Mouse (Mus musculus): ENCODE data around the gene Ly86. TPM values are rescaled to one million over a fixed set of nuclear protein-coding genes. Genes with fewer than 3 reads are reported as not detected.
A peak's percentile ranks its signal among the peaks of the same experiment; 100 is the strongest.

The Ly86 gene
- 2.5 and 2.7 TPM in 2 replicates for polyA plus RNA-seq (2014; fragmentation: Nextera tagmentation; extraction: Ambion mirVana)

DNA sequence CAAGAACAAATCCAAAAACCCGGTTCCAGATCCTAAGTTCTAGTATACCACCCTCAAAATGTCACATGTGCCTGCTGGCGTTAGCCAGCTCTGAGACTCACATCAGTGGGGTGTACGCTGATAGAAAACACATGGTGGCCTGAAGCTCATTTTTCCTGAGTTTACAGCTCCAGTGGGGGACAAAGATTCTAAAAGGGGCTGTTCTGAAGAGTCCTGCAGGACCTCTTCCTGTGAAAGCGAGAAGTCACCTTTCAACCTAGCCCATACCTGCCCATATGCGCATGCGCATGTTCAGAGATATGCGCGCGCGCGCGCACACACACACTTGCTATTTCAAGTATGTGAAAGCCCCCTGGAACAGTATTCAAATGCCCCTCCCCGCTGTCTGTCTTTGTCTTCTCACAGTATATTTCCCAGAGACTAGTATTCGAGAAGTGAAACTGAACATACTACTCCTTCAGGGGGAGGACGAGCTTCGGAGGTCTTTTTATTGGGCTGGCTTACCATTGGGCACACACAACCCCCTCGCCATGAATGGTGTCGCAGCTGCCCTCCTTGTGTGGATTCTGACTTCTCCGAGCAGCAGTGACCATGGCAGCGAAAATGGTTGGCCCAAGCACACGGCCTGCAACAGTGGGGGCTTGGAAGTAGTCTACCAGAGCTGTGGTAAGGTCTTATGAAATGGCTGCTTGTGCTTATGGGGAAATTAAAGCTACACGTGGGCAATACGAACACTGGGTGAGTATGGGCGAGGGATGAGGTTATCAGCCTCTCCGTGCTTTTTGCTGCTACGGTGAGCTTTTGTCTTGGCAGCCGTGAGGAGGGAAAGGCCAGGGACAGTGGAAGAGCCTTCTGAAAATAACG is at the start of gene Ly86:
Gene Ly86 (plus strand): TSS at position 300 of the 864 bp plus-strand sequence.
- Histone ChIP-seq H3K27me3 (ENCODE audit: control insufficient read depth, insufficient read depth, low read length) (no peaks in the 10 kb centered on the region), H3K36me3 (ENCODE audit: control insufficient read depth, insufficient read depth, low read length) (no peaks in the 10 kb centered on the region), H3K27ac (ENCODE audit: low read depth, low read length) (no peak within 1 kb of the TSS), H3K4me1 (ENCODE audit: control insufficient read depth, insufficient read depth, low read length) (no peaks in the 10 kb centered on the region), H3K4me3 (ENCODE audit: low read depth, low read length) (no peak within 1 kb of the TSS), H3K4me2 (no peak within 1 kb of the TSS), H3K9ac (ENCODE audit: low read depth, low read length) (no peak within 1 kb of the TSS), H3K9me3 (replicated peaks; ENCODE audit: control insufficient read depth, low read length) (no peaks in the 10 kb centered on the region)
- 87% methylated on average over 28 of the region's 28 CpGs for WGBS (ENCODE audit: insufficient replicate concordance)
- ATAC-seq (replicated peaks; ENCODE audit: insufficient number of reproducible peaks, low FRiP score, low TSS enrichment): no peak

- Histone ChIP-seq H3K4me1 (ENCODE audit: control insufficient read depth, insufficient read depth, low read length) (no peaks in the 10 kb centered on the region), H3K9ac (ENCODE audit: low read depth, low read length) (no peak overlapping the region), H3K27me3 (ENCODE audit: control insufficient read depth, insufficient read depth, low read length) (no peaks in the 10 kb centered on the region), H3K4me2 (no peak overlapping the region), H3K9me3 (replicated peaks; ENCODE audit: control insufficient read depth, low read length) (no peaks in the 10 kb centered on the region), H3K36me3 (ENCODE audit: control insufficient read depth, insufficient read depth, low read length) (no peaks in the 10 kb centered on the region), H3K4me3 (ENCODE audit: low read depth, low read length) (no peak overlapping the region), H3K27ac (ENCODE audit: low read depth, low read length) (no peak overlapping the region)
- no peak for ATAC-seq (replicated peaks; ENCODE audit: insufficient number of reproducible peaks, low FRiP score, low TSS enrichment)
- 84% methylated on average over 5 of the region's 5 CpGs for WGBS (ENCODE audit: insufficient replicate concordance)
Measured at GRCm38 (mm10) chr13:37297886-37298285, 47.1 kb upstream of the Ly86 start.

GRCm38 (mm10) chr13:37298856-37299255 is 46.2 kb upstream of the Ly86 start:
- Histone ChIP-seq H3K4me2 (no peak overlapping the region), H3K36me3 (ENCODE audit: control insufficient read depth, insufficient read depth, low read length) (no peaks in the 10 kb centered on the region), H3K27ac (ENCODE audit: low read depth, low read length) (no peak overlapping the region), H3K9ac (ENCODE audit: low read depth, low read length) (no peak overlapping the region), H3K4me3 (ENCODE audit: low read depth, low read length) (no peak overlapping the region), H3K4me1 (ENCODE audit: control insufficient read depth, insufficient read depth, low read length) (no peaks in the 10 kb centered on the region), H3K9me3 (replicated peaks; ENCODE audit: control insufficient read depth, low read length) (no peaks in the 10 kb centered on the region), H3K27me3 (ENCODE audit: control insufficient read depth, insufficient read depth, low read length) (no peaks in the 10 kb centered on the region)
- WGBS (ENCODE audit: insufficient replicate concordance): 44% methylated on average over 1 of the region's 1 CpGs
- ATAC-seq (replicated peaks; ENCODE audit: insufficient number of reproducible peaks, low FRiP score, low TSS enrichment): no peak

GRCm38 (mm10) chr13:37302877-37303276 is 42.1 kb upstream of the Ly86 start:
- Histone ChIP-seq H3K27me3 (ENCODE audit: control insufficient read depth, insufficient read depth, low read length) (no peaks in the 10 kb centered on the region), H3K4me2 (no peak overlapping the region), H3K9ac (ENCODE audit: low read depth, low read length) (no peak overlapping the region), H3K4me3 (ENCODE audit: low read depth, low read length) (no peak overlapping the region), H3K27ac (ENCODE audit: low read depth, low read length) (no peak overlapping the region), H3K4me1 (ENCODE audit: control insufficient read depth, insufficient read depth, low read length) (no peaks in the 10 kb centered on the region), H3K36me3 (ENCODE audit: control insufficient read depth, insufficient read depth, low read length) (no peaks in the 10 kb centered on the region), H3K9me3 (replicated peaks; ENCODE audit: control insufficient read depth, low read length) (no peaks in the 10 kb centered on the region)
- no peak for ATAC-seq (replicated peaks; ENCODE audit: insufficient number of reproducible peaks, low FRiP score, low TSS enrichment)
- 48% methylated on average over 5 of the region's 5 CpGs for WGBS (ENCODE audit: insufficient replicate concordance)

GRCm38 (mm10) chr13:37308006-37308405 is 37.0 kb upstream of the Ly86 start:
- 62% methylated on average over 4 of the region's 4 CpGs for WGBS (ENCODE audit: insufficient replicate concordance)
- Histone ChIP-seq H3K4me1 (ENCODE audit: control insufficient read depth, insufficient read depth, low read length) (peaks cover 8% of the 10 kb centered on the region; the same call in 1 of the 2 replicates), H3K9me3 (replicated peaks; ENCODE audit: control insufficient read depth, low read length) (no peaks in the 10 kb centered on the region), H3K4me3 (ENCODE audit: low read depth, low read length) (no peak overlapping the region), H3K36me3 (ENCODE audit: control insufficient read depth, insufficient read depth, low read length) (no peaks in the 10 kb centered on the region), H3K27ac (ENCODE audit: low read depth, low read length) (no peak overlapping the region), H3K9ac (ENCODE audit: low read depth, low read length) (no peak overlapping the region), H3K27me3 (ENCODE audit: control insufficient read depth, insufficient read depth, low read length) (peaks cover 8% of the 10 kb centered on the region), H3K4me2 (no peak overlapping the region)
- no peak for ATAC-seq (replicated peaks; ENCODE audit: insufficient number of reproducible peaks, low FRiP score, low TSS enrichment)

- Histone ChIP-seq H3K4me2 (no peak overlapping the region), H3K9ac (ENCODE audit: low read depth, low read length) (no peak overlapping the region)
- 64% methylated on average over 5 of the region's 5 CpGs for WGBS (ENCODE audit: insufficient replicate concordance)
Measured at GRCm38 (mm10) chr13:37309296-37309695, 35.7 kb upstream of the Ly86 start.

GRCm38 (mm10) chr13:37310331-37310730 is 34.7 kb upstream of the Ly86 start:
- ATAC-seq (replicated peaks; ENCODE audit: insufficient number of reproducible peaks, low FRiP score, low TSS enrichment): no peak
- WGBS (ENCODE audit: insufficient replicate concordance): 43% methylated on average over 5 of the region's 8 CpGs

More at GRCm38 (mm10) chr13:37309296-37309695, 35.7 kb upstream of the Ly86 start:
- Histone ChIP-seq H3K27me3 (ENCODE audit: control insufficient read depth, insufficient read depth, low read length) (peaks cover 8% of the 10 kb centered on the region), H3K9me3 (replicated peaks; ENCODE audit: control insufficient read depth, low read length) (no peaks in the 10 kb centered on the region), H3K4me1 (ENCODE audit: control insufficient read depth, insufficient read depth, low read length) (peaks cover 8% of the 10 kb centered on the region; the same call in 1 of the 2 replicates), H3K36me3 (ENCODE audit: control insufficient read depth, insufficient read depth, low read length) (no peaks in the 10 kb centered on the region), H3K27ac (ENCODE audit: low read depth, low read length) (no peak overlapping the region), H3K4me3 (ENCODE audit: low read depth, low read length) (no peak overlapping the region)
- ATAC-seq (replicated peaks; ENCODE audit: insufficient number of reproducible peaks, low FRiP score, low TSS enrichment): no peak

DNA sequence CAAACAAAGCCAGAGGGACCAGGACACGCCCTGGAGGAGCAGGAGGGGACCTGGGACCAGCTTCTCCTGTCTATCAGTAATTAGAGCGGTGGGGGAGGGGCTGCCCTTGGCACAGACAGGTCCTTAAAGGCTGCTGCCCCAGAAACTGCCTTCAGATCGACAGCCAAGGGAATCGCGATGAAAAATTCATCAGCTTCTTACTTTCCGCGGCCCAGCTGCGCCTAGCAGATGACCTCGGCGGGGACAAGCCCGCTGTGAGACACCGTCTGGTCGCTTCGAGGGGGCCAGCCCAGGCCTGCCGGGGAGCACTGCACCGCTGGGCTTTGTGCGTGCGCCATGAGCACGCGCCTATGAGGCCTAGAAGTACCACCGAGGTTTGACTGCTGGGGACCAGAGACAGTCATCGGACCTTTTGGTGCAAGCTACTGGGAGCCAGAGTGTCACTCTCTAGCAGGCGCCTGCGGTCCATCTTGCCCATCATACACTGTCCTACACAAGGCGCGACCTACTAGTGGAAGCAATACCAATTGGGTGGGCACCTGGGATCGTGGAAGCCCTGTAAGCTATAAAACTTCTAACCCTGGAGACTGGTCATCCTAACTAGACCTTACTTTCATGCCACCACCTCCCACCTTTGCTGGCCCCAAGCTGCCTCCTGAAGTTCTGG is 33.3 kb upstream of the Ly86 start:
- peak overlapping the region; percentile 69 for H3K9ac ChIP-seq (ENCODE audit: low read depth, low read length)
- no peaks in the 10 kb centered on the region for H3K36me3 ChIP-seq (ENCODE audit: control insufficient read depth, insufficient read depth, low read length)
- WGBS (ENCODE audit: insufficient replicate concordance): 11% methylated on average over 27 of the region's 27 CpGs
- no peak overlapping the region for H3K27ac ChIP-seq (ENCODE audit: low read depth, low read length)
- peak overlapping the region; percentile 87 for H3K4me2 ChIP-seq
- peaks cover 8% of the 10 kb centered on the region; the same call in 1 of the 2 replicates for H3K4me1 ChIP-seq (ENCODE audit: control insufficient read depth, insufficient read depth, low read length)
- H3K27me3 ChIP-seq (ENCODE audit: control insufficient read depth, insufficient read depth, low read length): peaks cover 8% of the 10 kb centered on the region
- peak overlapping the region; percentile 45 for H3K4me3 ChIP-seq (ENCODE audit: low read depth, low read length)
- no peak for ATAC-seq (replicated peaks; ENCODE audit: insufficient number of reproducible peaks, low FRiP score, low TSS enrichment)
- no peaks in the 10 kb centered on the region for H3K9me3 ChIP-seq (replicated peaks; ENCODE audit: control insufficient read depth, low read length)

More at GRCm38 (mm10) chr13:37310331-37310730, 34.7 kb upstream of the Ly86 start:
- H3K27me3 ChIP-seq (ENCODE audit: control insufficient read depth, insufficient read depth, low read length): peaks cover 8% of the 10 kb centered on the region
- H3K4me1 ChIP-seq (ENCODE audit: control insufficient read depth, insufficient read depth, low read length): peaks cover 8% of the 10 kb centered on the region; the same call in 1 of the 2 replicates
- H3K4me3 ChIP-seq (ENCODE audit: low read depth, low read length): no peak overlapping the region
- no peaks in the 10 kb centered on the region for H3K9me3 ChIP-seq (replicated peaks; ENCODE audit: control insufficient read depth, low read length)
- H3K27ac ChIP-seq (ENCODE audit: low read depth, low read length): no peak overlapping the region
- no peak overlapping the region for H3K4me2 ChIP-seq
- no peaks in the 10 kb centered on the region for H3K36me3 ChIP-seq (ENCODE audit: control insufficient read depth, insufficient read depth, low read length)
- no peak overlapping the region for H3K9ac ChIP-seq (ENCODE audit: low read depth, low read length)

Measured in heart, embryonic 11.5 days (tissue).